Mouse (Mus musculus) layer of hippocampus, postnatal 10 days (tissue): ENCODE results near the gene Krt26. TPM values are rescaled to one million over a fixed set of nuclear protein-coding genes. Genes with fewer than 3 reads are reported as not detected.

Source experiments
- DNase-seq, 2 experiments: peaks; one replicate each; pipeline ENCODE4 v3.0.0; 2021; ENCODE audit warnings: low spot score in 2 of 2
- long read RNA-seq: library from polyadenylated mRNA; stranded (forward); transcript quantifications from one replicate; pipeline ENCODE4 v2.0.0, GENCODE M21; 2023
- total RNA-seq, 2 experiments: library from RNA; stranded (reverse); gene quantifications; 2 replicates each; pipeline ENCODE4 v1.2.3; 2021

Gene Krt26
- under 1 TPM; 0.13 to 0.23 TPM for total RNA-seq
- long read RNA-seq = 0 reads

DNA sequence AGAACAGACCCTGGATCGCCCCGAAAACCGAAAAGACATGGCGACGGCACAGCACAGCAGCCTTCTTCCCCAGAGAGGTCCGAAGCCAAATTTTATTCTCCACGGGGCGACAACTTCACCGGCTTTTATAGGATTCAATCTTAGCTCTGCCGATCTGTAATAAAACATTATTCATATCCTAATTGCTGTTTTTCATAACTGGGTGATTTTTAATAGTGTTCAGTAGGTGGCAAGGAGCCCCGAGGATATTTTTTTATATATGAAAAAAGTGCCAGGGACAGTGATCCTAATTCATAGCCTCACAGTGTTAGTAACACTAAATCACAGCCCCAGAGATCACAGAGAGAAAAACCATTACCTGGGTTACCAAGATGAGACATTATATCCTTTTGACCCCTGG is at the start of gene Krt26:
TSS of gene Krt26 (minus strand) at position 101 of the 400 bp plus-strand sequence.
- DNase-seq = no peak

DNA sequence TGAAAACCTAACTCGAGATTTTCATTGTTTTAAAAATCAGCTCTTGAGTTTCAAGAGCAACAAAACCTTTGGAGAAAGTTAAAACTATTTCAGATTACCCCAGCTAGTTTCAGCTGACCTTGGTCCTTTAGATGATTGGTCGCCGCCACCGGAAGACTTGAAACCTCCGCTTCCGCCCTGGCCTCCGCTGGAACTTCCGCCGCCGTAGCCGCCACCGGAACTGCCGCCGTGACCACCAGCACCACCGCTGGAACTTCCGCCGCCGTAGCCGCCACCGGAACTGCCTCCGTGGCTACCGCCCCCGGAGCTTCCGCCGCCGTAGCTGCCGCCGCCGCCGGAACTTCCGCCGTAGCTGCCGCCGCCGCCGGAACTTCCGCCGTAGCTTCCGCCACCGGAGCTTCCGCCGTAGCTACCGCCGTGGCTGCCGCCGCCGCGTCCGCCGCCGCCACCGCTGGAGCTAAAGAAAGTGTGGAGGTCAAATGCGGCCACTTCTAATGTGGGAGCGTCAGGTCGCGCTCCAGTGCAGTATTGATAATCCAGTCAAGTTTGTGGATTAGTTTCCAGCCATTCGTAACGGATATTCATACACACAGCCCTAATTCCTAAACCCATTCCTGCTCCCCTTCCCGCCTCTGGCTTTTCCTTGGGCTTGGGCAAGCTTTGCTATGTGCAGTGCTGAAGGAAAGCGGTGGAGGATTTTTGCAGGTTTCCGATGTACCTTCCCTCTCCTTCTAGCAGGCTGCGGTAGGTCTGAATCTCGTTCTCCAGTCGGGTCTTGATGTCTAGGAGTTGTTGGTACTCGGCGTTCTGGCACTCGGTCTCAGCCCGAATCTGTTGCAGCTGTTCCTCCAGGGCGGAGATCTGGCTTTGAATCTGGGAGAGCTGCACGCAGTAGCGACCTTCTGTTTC is 48.3 kb upstream of the Krt26 start:
- peak; percentile 85 to 90 for DNase-seq

DNA sequence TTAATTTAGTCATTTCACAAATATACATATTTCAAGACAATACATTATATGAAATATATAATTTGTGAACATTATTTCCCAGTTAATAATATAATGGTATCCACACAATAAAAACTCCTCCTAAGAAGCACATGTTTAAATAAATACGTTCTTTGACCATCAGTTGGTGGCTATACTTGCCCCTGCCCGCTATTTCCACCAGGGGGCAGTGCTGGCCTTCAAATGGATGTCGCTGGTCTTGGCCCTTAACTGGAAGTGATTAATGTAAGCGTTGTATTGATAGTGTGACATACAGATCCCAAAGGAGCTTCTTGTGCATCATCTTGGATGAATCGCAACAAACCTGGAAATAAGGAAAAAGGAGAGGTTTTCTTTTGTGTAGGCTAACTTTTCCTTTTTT is 41.8 kb upstream of the Krt26 start:
- peak; percentile 75 to 82 for DNase-seq

DNA sequence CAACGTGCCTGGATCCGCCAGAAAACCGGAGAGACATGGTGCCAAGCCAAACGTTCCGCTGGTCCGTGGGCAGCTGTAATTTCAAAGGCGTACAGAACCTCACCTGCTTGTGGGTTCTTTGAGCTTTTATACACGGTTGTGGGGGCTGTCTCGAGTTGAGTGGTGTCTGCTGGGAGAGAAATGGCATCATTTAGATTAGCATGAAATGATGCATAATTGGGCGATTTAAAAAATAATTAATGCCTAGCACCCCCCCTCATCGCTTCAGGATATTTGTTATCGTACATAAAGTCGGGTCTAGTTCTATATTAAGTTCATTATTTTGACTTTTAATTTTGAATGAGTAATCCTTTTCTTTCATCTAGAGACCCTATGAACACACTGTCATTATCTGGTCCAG is 37.0 kb upstream of the Krt26 start, which contains the start of gene Krt28:
TSS of gene Krt28 (minus strand) at position 101 of the 400 bp plus-strand sequence.
- no peak for DNase-seq

DNA sequence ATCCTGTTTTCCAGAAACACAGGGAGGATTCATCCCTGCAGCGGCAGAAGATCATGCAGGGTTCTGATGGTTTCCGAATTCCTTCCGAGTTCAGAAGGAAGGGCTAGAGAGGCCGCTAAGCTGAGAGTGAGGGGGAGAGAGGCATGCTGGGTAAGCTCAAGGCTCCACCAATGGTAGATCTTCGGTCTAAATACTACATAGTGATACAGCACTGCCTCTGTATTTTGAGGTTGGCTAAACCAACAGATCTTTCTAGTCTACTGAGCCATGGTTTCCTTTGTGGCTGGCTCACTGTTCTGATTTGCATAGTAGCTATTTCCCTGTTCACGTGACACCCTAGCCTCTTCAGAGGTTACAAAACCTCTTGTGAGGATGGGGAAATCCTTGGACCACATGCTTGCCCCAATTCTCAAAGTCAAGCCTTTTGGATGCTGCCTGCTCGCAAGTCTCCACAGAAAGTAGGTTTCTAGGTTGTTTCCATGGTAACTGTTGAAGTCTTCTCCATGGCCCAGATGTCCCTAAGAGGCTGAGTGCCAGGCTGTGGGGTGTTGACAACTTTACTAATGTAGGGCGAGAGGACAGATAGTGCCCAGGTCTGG is 32.2 kb upstream of the Krt26 start:
- peak; percentile 28 to 51 for DNase-seq

DNA sequence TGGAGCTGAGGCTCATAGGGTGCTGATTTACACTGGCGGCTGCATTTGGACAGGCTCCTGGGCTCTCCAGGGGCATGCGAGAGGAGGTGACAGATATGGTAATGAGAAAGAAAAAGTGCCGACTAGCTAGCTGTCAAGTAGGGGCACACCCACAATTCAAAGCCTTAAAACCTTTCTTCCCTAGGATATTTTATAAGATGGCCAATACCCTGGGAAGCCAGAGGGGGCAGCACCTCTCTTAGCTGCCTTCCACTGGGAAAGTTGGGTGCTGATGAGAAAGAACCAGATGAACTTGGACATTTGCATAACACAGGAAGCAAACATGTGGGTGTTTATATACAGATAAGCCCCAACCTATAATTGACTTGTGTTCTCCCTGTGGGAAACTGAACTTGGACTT is 31.5 kb upstream of the Krt26 start:
- DNase-seq = peak in 1 of 2 experiments; percentile 22

DNA sequence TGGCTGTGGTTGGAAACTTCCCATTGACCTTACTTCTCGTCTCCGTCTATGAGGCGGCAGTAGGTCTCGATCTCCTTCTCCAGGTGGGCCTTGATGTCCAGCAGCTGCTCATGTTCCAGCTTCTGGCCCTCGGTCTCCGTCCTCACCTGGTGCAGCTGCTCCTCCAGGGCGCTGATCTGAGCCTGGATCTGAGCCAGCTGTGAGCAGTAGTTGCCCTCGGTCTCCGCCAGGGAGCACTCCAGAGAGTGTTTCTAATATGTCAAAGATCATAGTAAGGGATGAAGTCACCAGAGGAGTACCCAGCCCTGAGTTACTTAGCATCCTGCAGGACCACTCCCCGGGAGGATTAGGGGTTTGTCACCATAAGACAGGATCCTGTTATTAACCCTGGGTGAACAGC is 29.0 kb upstream of the Krt26 start:
- DNase-seq = peak in 1 of 2 experiments; percentile 19

DNA sequence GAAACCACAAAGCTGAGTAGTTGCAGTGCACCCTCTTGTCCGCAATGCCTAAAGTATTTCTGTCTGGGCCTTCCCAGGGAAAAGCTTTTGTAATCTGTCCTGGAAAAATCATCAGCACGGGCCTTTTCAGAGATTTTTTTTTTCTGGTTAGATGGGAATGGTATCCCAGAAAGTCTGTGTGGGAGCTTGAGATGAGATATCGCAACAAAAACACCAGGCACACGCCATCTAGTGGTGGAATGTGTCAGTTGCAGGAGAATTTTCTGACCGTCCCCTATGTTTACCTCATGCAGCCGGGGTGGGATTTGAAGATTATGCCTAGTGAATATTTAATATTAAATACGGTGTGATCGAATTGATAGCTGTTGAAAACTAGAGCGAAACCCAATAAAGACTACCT is 26.6 kb upstream of the Krt26 start:
- peak; percentile 46 to 61 for DNase-seq

DNA sequence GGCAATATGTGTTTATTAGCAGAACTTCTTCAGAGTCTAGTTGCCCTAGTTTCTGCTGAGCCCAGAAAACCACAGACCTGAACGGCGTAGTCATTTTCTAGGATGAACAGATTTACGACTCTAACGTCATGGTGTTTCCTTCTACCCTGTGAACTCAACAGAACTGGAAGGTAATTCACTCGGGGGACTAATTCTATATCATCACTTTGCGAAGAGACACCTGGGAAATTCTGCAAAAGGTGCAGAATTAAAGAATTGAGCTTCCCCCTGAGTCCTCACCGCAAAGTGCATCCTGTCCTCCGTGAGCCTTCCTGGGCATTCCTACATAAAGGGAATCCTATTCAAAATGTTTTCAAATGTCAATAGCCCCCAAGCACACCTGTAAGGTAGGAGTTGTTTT is 23.7 kb upstream of the Krt26 start:
- DNase-seq = no peak

DNA sequence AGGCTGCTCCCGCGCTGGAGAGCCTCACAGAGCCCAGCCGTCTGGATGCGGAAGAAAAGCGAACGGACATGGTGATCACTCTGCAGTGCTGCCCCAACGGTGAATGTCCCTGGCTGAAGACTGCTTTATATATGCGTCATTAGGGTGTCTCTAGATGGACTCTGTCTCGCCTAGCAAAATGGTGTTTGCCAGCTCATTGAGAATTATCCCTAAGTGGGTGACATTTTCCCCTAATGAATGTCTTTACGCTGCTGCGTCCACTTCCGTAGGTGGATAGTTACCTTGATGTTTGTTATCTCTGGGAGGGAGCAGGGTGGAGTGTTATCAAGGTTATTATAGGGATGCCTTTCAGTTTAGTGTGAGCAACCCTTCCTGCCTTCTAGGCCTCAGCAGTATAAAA is 13.2 kb upstream of the Krt26 start, which contains the start of gene Krt27:
TSS of gene Krt27 (minus strand) at position 101 of the 400 bp plus-strand sequence.
- DNase-seq = no peak

DNA sequence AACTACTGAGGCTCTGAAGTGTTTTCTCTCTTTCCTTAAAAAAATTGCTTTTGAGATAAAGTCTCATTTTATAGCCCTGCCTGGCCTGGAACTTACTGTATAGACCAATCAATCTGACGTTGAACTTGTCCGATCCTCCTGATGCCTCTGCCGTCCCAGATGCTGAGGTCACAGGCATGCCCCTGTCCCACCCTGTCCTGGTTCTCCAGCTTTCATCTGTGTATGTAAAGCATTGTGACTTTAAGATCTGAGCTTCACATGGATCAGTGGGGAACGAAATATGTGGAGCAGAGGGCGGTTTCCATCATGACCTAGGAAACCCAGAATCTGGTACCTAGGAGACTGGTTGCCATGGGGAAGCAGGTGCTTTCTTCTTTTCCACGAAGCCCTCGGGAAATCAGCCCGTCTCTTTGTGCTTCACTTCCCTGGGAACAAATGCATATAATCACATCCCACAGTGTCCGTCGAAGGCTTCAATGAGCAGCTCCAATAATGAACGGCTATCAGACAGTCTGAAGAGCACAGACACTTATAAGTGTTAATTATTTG is 1.6 kb upstream of the Krt26 start:
- DNase-seq = no peak

DNA sequence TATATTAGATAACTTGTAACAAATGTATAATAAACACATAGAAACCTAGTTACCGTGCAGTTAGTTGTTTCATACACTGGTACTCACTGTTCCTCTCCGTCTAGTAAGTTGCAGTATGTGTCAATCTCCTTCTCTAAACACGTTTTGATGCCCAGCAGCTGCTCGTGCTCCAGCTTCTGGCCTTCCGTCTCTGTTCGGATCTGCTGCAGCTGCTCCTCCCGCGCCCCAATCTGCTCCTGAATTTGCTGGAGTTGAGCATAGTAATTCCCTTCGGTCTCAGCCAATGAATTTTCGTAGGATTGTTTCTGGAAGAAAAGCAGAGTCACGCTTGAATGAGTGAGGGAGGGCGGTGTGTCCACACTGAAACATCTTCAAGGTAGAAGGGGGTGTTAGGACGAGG is 4.3 kb downstream of the Krt26 start:
- DNase-seq = peak; percentile 59 to 70

DNA sequence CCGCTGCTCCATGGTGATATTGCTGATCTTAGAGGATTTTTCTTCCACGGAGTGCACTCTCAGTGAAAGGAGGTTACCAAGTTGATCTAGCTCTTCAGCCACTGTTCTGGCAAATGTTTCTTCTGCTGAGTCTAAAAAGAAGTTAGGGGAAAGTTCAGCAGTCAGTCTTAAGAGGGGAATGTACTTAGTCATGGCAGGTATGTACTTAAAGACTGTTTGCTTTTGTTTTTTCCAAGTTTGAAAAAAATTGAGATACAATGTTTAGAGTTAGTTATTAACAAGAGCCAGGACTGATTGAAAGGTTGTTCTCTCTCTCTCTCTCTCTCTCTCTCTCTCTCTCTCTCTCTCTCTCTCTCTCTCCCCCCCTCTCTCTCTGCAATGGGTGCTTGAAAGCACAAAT is 8.1 kb downstream of the Krt26 start:
- DNase-seq = no peak

DNA sequence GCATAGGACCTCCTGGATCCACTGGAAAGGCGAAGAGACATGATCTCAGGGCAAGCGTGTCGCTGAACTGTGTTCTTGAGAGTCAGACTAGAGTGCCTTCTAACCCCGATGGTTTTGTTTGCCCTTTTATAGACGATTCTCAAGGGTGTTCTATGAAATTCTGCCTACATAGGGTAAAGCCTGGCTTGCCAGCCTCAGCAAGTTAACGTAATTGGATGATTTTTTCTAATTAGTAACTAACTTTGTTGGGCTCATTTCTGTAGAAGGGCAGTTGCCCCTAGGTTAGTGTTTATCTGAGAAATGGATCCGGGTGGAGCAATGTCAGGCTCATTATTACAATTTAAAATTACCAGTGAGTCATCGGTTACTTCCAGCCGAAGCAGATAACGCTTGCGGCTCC is 14.9 kb downstream of the Krt26 start, which contains the start of gene Krt25:
TSS of gene Krt25 (minus strand) at position 101 of the 400 bp plus-strand sequence.
- no peak for DNase-seq

DNA sequence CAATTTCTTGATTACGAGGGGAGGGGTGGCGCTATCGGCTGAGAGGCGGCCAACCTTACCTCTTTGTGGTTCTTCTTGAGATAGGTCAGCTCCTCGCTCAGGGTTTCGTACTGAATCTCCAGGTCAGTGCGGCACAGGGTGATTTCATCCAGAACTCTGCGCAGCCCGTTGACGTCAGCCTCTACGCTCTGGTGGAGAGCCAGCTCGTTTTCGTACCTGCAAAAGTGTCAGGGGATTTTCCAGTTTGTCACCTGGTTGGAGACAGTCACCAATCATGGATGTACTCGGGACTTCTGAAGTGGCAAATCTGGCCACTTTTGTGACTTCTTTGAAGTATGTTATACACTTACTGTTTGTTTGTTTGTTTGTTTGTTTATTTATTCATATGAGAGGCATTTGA is 16.7 kb downstream of the Krt26 start:
- no peak for DNase-seq

DNA sequence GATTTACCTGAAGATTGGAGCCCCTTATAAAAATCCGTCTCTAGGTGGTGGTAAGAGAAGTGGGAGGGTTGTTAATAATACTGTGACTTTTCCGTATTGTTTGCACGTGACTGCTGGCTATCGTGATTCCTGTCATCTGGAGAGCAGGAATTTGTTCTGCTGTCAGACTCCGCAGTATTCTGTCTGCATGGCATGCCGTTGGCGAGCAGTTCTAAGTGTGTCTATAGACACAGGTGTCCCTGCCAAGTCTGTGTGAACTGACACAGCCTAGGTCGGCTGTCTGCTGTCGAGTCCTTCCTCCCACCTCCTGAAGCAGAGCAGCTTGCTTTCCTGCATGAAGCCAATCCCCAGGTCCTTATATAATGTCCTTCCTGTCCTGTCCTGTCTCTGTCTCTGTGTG is 18.6 kb downstream of the Krt26 start:
- no peak for DNase-seq

DNA sequence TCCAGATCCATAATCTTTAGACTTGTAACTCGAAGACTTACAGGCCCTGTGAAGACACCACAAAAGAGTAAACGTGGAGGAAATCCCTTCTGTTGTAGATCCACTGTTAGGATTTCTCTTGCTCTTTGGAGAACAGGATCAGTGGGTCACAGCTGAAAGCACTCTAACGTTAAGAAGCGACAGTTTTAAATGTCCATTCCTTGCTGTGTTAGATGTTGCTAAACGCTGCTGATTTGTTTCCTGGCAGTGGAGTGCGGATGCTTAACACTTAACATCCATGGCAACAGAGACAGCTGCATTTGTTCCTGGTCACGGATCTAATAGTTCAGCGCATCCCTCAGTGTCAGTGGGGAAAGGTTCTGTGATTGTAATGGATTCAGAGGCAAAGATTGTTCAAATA is 21.2 kb downstream of the Krt26 start:
- no peak for DNase-seq

DNA sequence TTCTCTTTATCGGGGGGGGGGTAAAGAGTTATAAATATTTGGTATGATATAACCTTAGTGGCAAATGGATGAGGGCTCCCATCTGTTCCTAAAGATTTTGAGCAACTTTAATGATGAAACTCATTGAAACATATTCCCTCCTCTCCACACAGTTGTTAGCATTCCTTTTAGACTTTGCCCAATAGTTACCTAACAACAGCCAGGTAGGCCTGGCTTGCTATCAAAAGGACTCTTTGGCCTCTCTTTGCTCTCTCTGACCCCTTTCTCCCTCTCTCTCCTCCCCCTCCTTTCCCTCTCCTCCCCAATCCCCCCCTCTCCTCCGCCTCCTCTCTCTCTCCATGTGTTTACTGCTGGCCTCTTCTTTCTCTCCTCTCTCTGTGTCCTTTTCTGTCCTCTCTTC is 23.2 kb downstream of the Krt26 start:
- DNase-seq = no peak

DNA sequence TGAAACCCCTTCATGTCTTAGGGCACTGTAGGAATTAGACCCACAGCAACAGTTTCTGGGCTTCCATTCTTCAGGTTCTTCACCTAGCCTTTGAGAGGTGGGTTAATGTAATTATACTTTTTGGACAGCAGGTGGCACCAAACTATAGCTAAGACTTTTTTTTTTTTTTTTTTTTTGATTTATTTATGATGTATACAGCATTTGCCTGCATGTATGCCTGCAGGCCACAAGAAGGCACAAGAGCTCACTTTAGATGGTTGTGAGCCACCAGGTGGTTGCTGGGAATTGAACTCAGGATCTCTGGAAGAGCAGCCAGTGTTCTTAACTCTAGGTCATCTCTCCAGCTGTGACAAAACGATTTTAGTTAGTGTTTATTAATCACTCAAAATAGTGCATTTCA is 26.9 kb downstream of the Krt26 start:
- no peak for DNase-seq

DNA sequence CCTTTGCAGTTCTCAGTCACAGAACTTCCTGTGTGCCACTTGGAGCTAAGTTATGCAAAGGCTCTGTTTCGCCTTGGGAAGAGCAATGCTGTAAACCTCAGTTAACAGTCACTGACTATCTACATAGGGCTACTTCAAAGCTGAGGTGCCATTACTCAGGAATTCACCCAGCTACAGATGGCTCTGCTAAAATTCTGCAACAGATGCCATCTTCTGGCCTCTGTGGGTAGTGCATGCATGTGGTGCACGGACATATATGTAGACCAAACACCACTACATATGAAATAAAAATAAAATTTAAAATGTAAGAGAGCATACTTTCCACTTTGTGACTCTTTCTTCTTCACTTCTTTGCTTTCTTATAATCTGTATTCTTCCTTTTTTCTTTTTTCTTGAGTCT is 30.2 kb downstream of the Krt26 start:
- DNase-seq = peak; percentile 57 to 67

DNA sequence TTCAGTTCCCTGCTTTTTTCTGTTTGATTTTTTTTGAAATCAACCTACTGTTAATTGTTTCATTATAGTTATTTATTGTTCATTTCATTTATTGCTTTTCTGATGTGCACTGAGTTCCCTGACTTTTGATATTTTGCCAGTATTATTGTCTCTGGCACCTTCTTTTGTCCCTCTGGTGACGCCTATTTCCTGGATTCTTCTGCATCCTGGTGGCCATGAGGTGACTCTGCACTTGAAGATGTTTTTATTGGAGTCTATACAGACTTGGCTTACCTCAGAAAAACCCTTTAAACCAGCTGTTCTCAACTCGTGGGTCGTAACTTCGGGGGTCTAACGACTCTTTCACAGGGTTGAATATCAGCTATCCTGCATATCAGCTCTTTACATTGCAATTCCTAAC is 42.7 kb downstream of the Krt26 start:
- no peak for DNase-seq

DNA sequence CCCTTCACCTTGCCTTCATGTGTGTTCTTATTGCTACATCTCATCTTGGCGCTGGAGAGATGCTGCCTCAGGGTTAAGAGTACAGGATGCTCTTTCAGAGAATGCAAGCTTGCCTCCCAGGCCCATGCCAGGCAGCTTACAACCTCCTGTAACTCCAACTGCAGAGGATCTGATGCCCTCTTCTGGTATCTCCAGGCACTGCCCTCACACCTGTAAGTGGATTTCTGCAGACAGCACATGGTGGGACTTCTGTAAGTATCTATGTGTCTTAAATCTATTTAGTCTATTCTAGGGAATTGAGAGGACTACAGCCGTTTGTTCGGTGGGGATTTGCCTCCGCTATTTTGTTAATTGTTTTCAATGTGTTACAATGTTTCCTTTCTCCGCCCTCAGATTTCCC is 44.9 kb downstream of the Krt26 start:
- peak; percentile 44 to 65 for DNase-seq
